Mouse (Mus musculus): ENCODE measurements around the gene Rnf114. TPM values are rescaled to one million over a fixed set of nuclear protein-coding genes. Genes with fewer than 3 reads are reported as not detected.
A peak's percentile ranks its signal among the peaks of the same experiment; 100 is the strongest.

The Rnf114 gene
- total and polyA plus RNA-seq, 2 experiments from 2014 or later, result 79.5 to 84.5 TPM

- WGBS, result 2% methylated on average over 58 of the region's 58 CpGs
- DNase-seq (peak; percentile 87), ATAC-seq (peak; percentile 95)
These were observed 45.2 kb downstream of the Rnf114 start, which contains the start of gene Snai1 for GRCm38 (mm10) chr2:167537476-167538297. Gene Snai1, plus strand, starts transcription at chr2:167538195.

DNA sequence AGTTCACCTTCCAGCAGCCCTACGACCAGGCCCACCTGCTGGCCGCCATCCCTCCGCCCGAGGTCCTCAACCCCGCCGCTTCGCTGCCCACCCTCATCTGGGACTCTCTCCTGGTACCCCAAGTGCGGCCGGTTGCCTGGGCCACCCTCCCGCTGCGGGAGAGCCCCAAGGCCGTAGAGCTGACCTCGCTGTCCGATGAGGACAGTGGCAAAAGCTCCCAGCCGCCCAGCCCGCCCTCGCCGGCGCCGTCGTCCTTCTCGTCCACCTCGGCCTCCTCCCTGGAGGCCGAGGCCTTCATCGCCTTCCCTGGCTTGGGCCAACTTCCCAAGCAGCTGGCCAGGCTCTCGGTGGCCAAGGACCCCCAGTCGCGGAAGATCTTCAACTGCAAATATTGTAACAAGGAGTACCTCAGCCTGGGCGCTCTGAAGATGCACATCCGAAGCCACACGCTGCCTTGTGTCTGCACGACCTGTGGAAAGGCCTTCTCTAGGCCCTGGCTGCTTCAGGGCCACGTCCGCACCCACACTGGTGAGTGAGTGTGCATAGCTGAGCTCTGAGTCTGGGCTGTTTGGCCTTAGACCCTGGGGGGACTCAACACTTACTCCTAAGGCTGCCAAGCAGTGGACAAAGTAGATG is 46.3 kb downstream of the Rnf114 start:
- no peak overlapping the region for H3K27ac ChIP-seq (ENCODE audit: low read depth, low read length)

More at GRCm38 (mm10) chr2:167537476-167538297, 45.2 kb downstream of the Rnf114 start, which contains the start of gene Snai1:
- H3K36me3 ChIP-seq (ENCODE audit: insufficient read depth), result no peaks in the 10 kb centered on the region
- peak within 1 kb of the TSS; percentile 47 for H3K4me3 ChIP-seq (ENCODE audit: low read depth, low read length)
- peaks cover 27% of the 10 kb centered on the region for H3K27me3 ChIP-seq (ENCODE audit: insufficient read depth, low read length)
- no peaks in the 10 kb centered on the region for H3K9me3 ChIP-seq (ENCODE audit: low read length)
- 0 out of 2 replicates have a peak, but pooled peaks cover 2% of the 10 kb centered on the region for H3K4me1 ChIP-seq (ENCODE audit: insufficient read depth)
- peak; percentile 92 for TF ChIP-seq CTCF (IDR thresholded peaks at IDR 0.05; ENCODE audit: low read depth)
- no peak within 1 kb of the TSS for H3K27ac ChIP-seq (ENCODE audit: low read depth, low read length)
- peak within 1 kb of the TSS; percentile 48 for H3K9ac ChIP-seq
- H3K4me2 ChIP-seq (ENCODE audit: low read depth), result peak within 1 kb of the TSS; percentile 97

GRCm38 (mm10) chr2:167539536-167540476 is 47.4 kb downstream of the Rnf114 start:
- 25% methylated on average over 14 of the region's 14 CpGs for WGBS
- peak overlapping the region; percentile 1; the same call in 1 of the 2 replicates for H3K4me2 ChIP-seq (ENCODE audit: low read depth)
- TF ChIP-seq CTCF (IDR thresholded peaks at IDR 0.05; ENCODE audit: low read depth), result no peak
- H3K27me3 ChIP-seq (ENCODE audit: insufficient read depth, low read length), result peaks cover 27% of the 10 kb centered on the region
- 0 out of 2 replicates have a peak, but pooled peaks cover 2% of the 10 kb centered on the region for H3K4me1 ChIP-seq (ENCODE audit: insufficient read depth)
- H3K9me3 ChIP-seq (ENCODE audit: low read length), result no peaks in the 10 kb centered on the region
- H3K9ac ChIP-seq, result no peak overlapping the region
- ATAC-seq, result no peak
- no peak overlapping the region for H3K27ac ChIP-seq (ENCODE audit: low read depth, low read length)
- no peaks in the 10 kb centered on the region for H3K36me3 ChIP-seq (ENCODE audit: insufficient read depth)
- no peak for DNase-seq
- no peak overlapping the region for H3K4me3 ChIP-seq (ENCODE audit: low read depth, low read length)

More for the DNA sequence above, 46.3 kb downstream of the Rnf114 start:
- no peaks in the 10 kb centered on the region for H3K9me3 ChIP-seq (ENCODE audit: low read length)
- H3K36me3 ChIP-seq (ENCODE audit: insufficient read depth), result no peaks in the 10 kb centered on the region
- ATAC-seq, result no peak
- peaks cover 27% of the 10 kb centered on the region for H3K27me3 ChIP-seq (ENCODE audit: insufficient read depth, low read length)
- peak overlapping the region; percentile 97 for H3K4me2 ChIP-seq (ENCODE audit: low read depth)
- 0 out of 2 replicates have a peak, but pooled peaks cover 2% of the 10 kb centered on the region for H3K4me1 ChIP-seq (ENCODE audit: insufficient read depth)
- WGBS, result 44% methylated on average over 34 of the region's 34 CpGs
- no peak for TF ChIP-seq CTCF (IDR thresholded peaks at IDR 0.05; ENCODE audit: low read depth)
- H3K4me3 ChIP-seq (ENCODE audit: low read depth, low read length), result peak overlapping the region; percentile 47
- DNase-seq, result no peak
- H3K9ac ChIP-seq, result 0 out of 2 replicates have a peak overlapping the region, but pooled peaks have one; percentile 48

DNA sequence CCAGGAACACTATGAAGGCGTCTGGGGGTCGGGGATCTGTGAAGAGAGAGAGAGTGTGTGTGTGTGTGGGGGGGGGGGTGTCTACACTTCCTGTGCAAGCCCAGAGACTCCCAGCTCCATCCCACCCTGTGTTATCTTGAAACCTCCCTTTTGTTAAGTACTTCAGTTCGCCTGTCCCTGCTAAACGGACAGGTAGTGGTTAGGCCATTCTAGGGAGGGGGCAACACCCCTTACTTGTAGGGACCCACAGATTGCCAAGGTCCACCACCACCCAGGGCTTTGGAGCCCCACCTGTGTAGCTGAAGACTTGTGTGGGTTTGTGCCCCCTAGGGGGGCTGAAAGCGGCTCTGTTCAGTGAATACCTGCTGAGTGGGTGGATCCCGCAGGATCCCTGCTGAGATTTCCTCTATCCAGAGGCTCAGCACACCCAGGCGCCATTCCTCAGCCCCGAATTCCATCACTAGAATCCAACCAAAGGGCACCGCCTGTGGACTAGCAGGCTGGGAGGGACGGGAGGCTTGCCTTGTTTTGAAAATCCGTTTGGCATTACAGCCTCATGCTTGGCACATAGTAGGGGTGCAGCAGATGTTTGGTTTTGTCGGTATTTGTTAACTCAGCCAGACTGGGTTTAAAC is 48.1 kb downstream of the Rnf114 start:
- Histone ChIP-seq H3K9ac (no peak overlapping the region), H3K4me3 (ENCODE audit: low read depth, low read length) (no peak overlapping the region), H3K36me3 (ENCODE audit: insufficient read depth) (no peaks in the 10 kb centered on the region), H3K27me3 (ENCODE audit: insufficient read depth, low read length) (peaks cover 27% of the 10 kb centered on the region), H3K27ac (ENCODE audit: low read depth, low read length) (no peak overlapping the region), H3K4me2 (ENCODE audit: low read depth) (no peak overlapping the region), H3K4me1 (ENCODE audit: insufficient read depth) (0 out of 2 replicates have a peak, but pooled peaks cover 2% of the 10 kb centered on the region), H3K9me3 (ENCODE audit: low read length) (no peaks in the 10 kb centered on the region)
- no peak for DNase-seq
- no peak for ATAC-seq
- WGBS, result 19% methylated on average over 12 of the region's 12 CpGs
- no peak for TF ChIP-seq CTCF (IDR thresholded peaks at IDR 0.05; ENCODE audit: low read depth)

DNA sequence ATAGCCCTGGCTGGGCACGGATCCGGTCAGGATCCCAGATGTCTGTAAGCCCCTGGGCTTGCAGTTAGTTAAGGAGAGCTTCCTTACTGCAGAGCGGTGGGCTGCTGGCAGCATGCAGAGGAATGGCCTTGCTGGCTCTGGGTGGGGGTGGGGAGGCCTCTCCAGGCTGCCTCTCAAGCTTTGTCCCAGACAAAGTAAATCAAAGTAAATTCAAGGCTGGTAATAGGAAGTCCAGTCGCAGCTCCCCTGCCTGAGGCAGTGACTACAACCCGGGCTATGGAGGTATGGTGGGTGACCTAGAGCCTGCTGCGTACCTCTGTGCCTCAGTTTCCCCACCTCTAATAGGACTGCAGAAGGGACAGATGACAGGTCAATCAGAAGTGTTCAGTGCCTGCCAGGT is 48.9 kb downstream of the Rnf114 start:
- no peak overlapping the region for H3K4me3 ChIP-seq (ENCODE audit: low read depth, low read length)
- 18% methylated on average over 6 of the region's 6 CpGs for WGBS
- H3K36me3 ChIP-seq (ENCODE audit: insufficient read depth), result no peaks in the 10 kb centered on the region
- H3K9ac ChIP-seq, result no peak overlapping the region
- ATAC-seq (no peak), DNase-seq (no peak)
- H3K27ac ChIP-seq (ENCODE audit: low read depth, low read length), result no peak overlapping the region
- H3K9me3 ChIP-seq (ENCODE audit: low read length), result no peaks in the 10 kb centered on the region
- peaks cover 27% of the 10 kb centered on the region for H3K27me3 ChIP-seq (ENCODE audit: insufficient read depth, low read length)
- H3K4me2 ChIP-seq (ENCODE audit: low read depth), result no peak overlapping the region
- TF ChIP-seq CTCF (IDR thresholded peaks at IDR 0.05; ENCODE audit: low read depth), result no peak
- 0 out of 2 replicates have a peak, but pooled peaks cover 2% of the 10 kb centered on the region for H3K4me1 ChIP-seq (ENCODE audit: insufficient read depth)

- no peaks in the 10 kb centered on the region for H3K9me3 ChIP-seq (ENCODE audit: low read length)
- no peak overlapping the region for H3K27ac ChIP-seq (ENCODE audit: low read depth, low read length)
- no peaks in the 10 kb centered on the region for H3K36me3 ChIP-seq (ENCODE audit: insufficient read depth)
- H3K27me3 ChIP-seq (ENCODE audit: insufficient read depth, low read length), result peaks cover 22% of the 10 kb centered on the region
- H3K4me2 ChIP-seq (ENCODE audit: low read depth), result no peak overlapping the region
- 0 out of 2 replicates have a peak, but pooled peaks cover 2% of the 10 kb centered on the region for H3K4me1 ChIP-seq (ENCODE audit: insufficient read depth)
- WGBS, result 80% methylated on average over 12 of the region's 12 CpGs
- no peak for TF ChIP-seq CTCF (IDR thresholded peaks at IDR 0.05; ENCODE audit: low read depth)
- DNase-seq, result no peak
- no peak for ATAC-seq
- no peak overlapping the region for H3K4me3 ChIP-seq (ENCODE audit: low read depth, low read length)
- H3K9ac ChIP-seq, result no peak overlapping the region
These were observed 49.3 kb downstream of the Rnf114 start for GRCm38 (mm10) chr2:167541761-167542160.
